Mouse (Mus musculus) bone marrow macrophage, adult 2 months (primary cell): ENCODE data around the gene Rnf7.

Source experiments
- CTCF ChIP-seq: IDR thresholded peaks from 2 replicates; pipeline ENCODE4 v1.5.1; 2012; ENCODE audit warnings: low read depth, mild to moderate bottlenecking, low read length, moderate library complexity
- POLR2A ChIP-seq: IDR thresholded peaks from 2 replicates; pipeline ENCODE4 v1.6.1; 2012; ENCODE audit warnings: mild to moderate bottlenecking, low read depth, low read length, borderline replicate concordance

DNA sequence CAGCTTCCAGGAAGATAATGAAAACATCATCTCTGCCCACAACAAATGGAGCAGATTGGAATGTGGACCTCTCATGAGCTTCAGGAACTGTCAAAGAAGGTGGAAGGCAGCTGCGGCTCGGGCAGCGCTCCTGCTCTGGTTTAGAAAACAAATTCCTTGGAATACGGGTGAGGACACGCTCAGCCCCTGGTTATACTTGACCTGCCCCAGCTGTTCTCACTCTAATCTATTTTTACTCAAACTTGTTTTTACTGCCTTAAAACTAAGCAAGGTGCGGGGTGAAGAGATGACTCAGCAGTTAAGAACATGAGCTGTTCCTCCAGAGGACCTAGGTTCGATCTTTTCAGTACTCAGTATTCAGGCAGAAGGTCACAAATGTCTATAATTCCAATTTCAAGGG lies 22.7 kb upstream of the Rnf7 start:
- TF ChIP-seq CTCF = no peak
- no peak for TF ChIP-seq POLR2A
